Mouse (Mus musculus) MEL (cell line): ENCODE measurements around the gene Secisbp2.

Experiments used
- CTCF ChIP-seq, 3 experiments: IDR thresholded peaks in 2 of 3; conservative IDR thresholded peaks in 1 of 3; 2 replicates each; pipeline ENCODE4 v1.5.1; 2011 to 2012; ENCODE audit warnings: low read length in 3 of 3, low read depth in 2 of 3, mild to moderate bottlenecking in 2 of 3, improper control_type of control experiment in 1 of 3, inconsistent platforms in 1 of 3, mixed read lengths in 1 of 3, moderate library complexity in 1 of 3; ENCODE audit not compliant: control insufficient read depth in 1 of 3, insufficient read depth in 1 of 3, poor library complexity in 1 of 3, severe bottlenecking in 1 of 3
- EP300 ChIP-seq, 2 experiments: IDR thresholded peaks; 2 replicates each; pipeline ENCODE4 v1.6.1; 2011; ENCODE audit warnings: improper control_type of control experiment in 2 of 2, low read length in 2 of 2, low read depth in 1 of 2, mild to moderate bottlenecking in 1 of 2
- GABPA ChIP-seq: IDR thresholded peaks from 2 replicates; pipeline ENCODE4 v1.6.1; 2012; ENCODE audit warnings: low read depth, mild to moderate bottlenecking, inconsistent platforms, low read length, improper control_type of control experiment, moderate library complexity
- GATA1 ChIP-seq: IDR thresholded peaks from 2 replicates; pipeline ENCODE4 v1.6.1; 2011; ENCODE audit warnings: low read depth, low read length, improper control_type of control experiment
- HCFC1 ChIP-seq: IDR thresholded peaks from 2 replicates; pipeline ENCODE4 v1.6.1; 2012; ENCODE audit warnings: low read depth, mild to moderate bottlenecking, inconsistent platforms, low read length, improper control_type of control experiment, moderate library complexity
- KAT2A ChIP-seq: conservative IDR thresholded peaks from 2 replicates; pipeline ENCODE4 v1.6.1; 2012; ENCODE audit warnings: low read depth, low read length, improper control_type of control experiment, inconsistent platforms
- MEF2A ChIP-seq: IDR thresholded peaks from 2 replicates; pipeline ENCODE4 v1.6.1; 2014; ENCODE audit warnings: low read depth, mild to moderate bottlenecking, inconsistent platforms, low read length, improper control_type of control experiment; ENCODE audit not compliant: poor library complexity, insufficient replicate concordance, severe bottlenecking; ENCODE audit errors: extremely low read depth
- MXI1 ChIP-seq: IDR thresholded peaks from 2 replicates; pipeline ENCODE4 v1.6.1; 2011; ENCODE audit warnings: mild to moderate bottlenecking, low read depth, low read length, improper control_type of control experiment
- POLR2A ChIP-seq, 2 experiments: IDR thresholded peaks; 2 replicates each; pipeline ENCODE4 v1.6.1; 2011 to 2012; ENCODE audit warnings: low read length in 2 of 2, mild to moderate bottlenecking in 2 of 2, control low read depth in 1 of 2, improper control_type of control experiment in 1 of 2, low read depth in 1 of 2, moderate library complexity in 1 of 2; ENCODE audit not compliant: control insufficient read depth in 1 of 2, insufficient read depth in 1 of 2, poor library complexity in 1 of 2
- RAD21 ChIP-seq: IDR thresholded peaks from 2 replicates; pipeline ENCODE4 v1.6.1; 2011; ENCODE audit warnings: mild to moderate bottlenecking, low read depth, low read length, improper control_type of control experiment
- RCOR1 ChIP-seq: IDR thresholded peaks from 2 replicates; pipeline ENCODE4 v1.6.1; 2012; ENCODE audit warnings: low read depth, mild to moderate bottlenecking, inconsistent platforms, low read length, improper control_type of control experiment
- SIN3A ChIP-seq: IDR thresholded peaks from 2 replicates; pipeline ENCODE4 v1.6.1; 2012; ENCODE audit warnings: low read length, improper control_type of control experiment, inconsistent platforms
- UBTF ChIP-seq: IDR thresholded peaks from 2 replicates; pipeline ENCODE4 v1.6.1; 2012; ENCODE audit warnings: low read depth, mild to moderate bottlenecking, inconsistent platforms, low read length, improper control_type of control experiment, moderate library complexity, borderline replicate concordance; ENCODE audit not compliant: insufficient read depth

- TF ChIP-seq GATA1 (no peak), POLR2A (IDR thresholded peaks at IDR 0.05; ENCODE audit: control insufficient read depth in 1 of 2, insufficient read depth in 1 of 2, low read depth in 1 of 2, low read length in 2 of 2, poor library complexity in 1 of 2) (no peak), CTCF (IDR thresholded peaks at IDR 0.05 in 2 of 3, conservative IDR thresholded peaks at IDR 0.05 in 1 of 3; ENCODE audit: control insufficient read depth in 1 of 3, insufficient read depth in 1 of 3, low read depth in 2 of 3, low read length in 3 of 3, poor library complexity in 1 of 3, severe bottlenecking in 1 of 3) (no peak), HCFC1 (no peak), RCOR1 (no peak), MEF2A (no peak), RAD21 (no peak), GABPA (no peak), MXI1 (no peak), SIN3A (no peak), KAT2A (no peak), UBTF (no peak), EP300 (IDR thresholded peaks at IDR 0.05; ENCODE audit: low read depth in 1 of 2, low read length in 2 of 2) (no peak)
Observed at GRCm38 (mm10) chr13:51703893-51704292, 52.4 kb downstream of the Secisbp2 start.
